Mouse (Mus musculus) cortical plate, adult 2 months (tissue): ENCODE results near the gene Cox6b1.

Experiments
- CTCF ChIP-seq: fragments of 200-500 bp; IDR thresholded peaks from 2 replicates; pipeline ENCODE4 v1.5.1; 2011; ENCODE audit warnings: mild to moderate bottlenecking, control low read depth, low read length; ENCODE audit not compliant: insufficient read depth; ENCODE audit errors: extremely low read depth
- POLR2A ChIP-seq: fragments of 200-500 bp; IDR thresholded peaks from 2 replicates; pipeline ENCODE4 v1.6.1; 2011; ENCODE audit warnings: mild to moderate bottlenecking, low read length, control low read depth; ENCODE audit not compliant: insufficient read depth; ENCODE audit errors: extremely low read depth

- TF ChIP-seq CTCF (no peak), POLR2A (no peak)
Measured at GRCm38 (mm10) chr7:30626647-30627046, 696 bp upstream of the Cox6b1 start.
